Mouse (Mus musculus) urinary bladder, adult 18-20 months (tissue): ENCODE results near the gene Fosb.

ENCODE experiments used
- DNase-seq, 2 experiments: peaks; one replicate each; pipeline ENCODE4 v3.0.0; 2022; ENCODE audit warnings: low spot score in 2 of 2, mixed read lengths in 2 of 2

The Fosb gene

DNA sequence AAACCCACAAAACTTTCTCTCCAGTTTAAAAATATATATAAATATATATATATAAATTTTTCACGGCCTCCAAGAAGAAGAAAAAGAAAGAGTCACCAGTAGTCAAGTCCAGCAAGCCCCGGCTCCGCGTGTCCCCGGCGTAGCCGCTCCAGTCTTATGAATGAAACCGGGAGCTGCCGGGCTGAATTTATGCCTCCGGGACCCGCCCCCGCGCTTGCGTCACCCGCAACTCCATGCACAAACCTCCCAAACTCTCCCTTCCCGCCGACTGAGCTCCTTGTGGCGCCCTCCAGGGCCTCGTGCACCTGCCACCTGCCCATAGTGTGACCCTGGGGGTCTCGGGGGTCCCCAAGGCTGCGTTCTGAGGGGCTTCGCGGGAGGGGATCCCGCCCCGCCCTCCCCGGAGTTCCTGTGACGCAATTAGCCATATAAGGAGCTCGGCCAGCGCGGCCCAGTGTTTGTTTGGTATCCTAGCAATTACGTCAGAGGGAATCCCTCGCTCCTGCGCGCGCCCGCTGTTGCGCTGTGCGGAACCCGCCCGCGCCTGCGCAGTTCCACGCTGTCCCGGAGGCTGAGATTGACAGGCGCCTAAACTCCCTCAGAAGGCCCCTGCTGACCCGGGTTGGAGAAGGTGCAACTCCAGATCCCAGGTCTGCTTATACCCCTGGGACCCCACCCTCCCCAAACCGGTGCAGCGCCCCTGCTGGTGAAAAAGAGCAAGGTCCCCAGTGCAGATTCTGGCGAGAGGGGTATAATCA, at the start of gene Fosb:
Gene Fosb (minus strand): TSS at position 168 of the 758 bp plus-strand sequence.
- peak; percentile 85 to 89 for DNase-seq

DNA sequence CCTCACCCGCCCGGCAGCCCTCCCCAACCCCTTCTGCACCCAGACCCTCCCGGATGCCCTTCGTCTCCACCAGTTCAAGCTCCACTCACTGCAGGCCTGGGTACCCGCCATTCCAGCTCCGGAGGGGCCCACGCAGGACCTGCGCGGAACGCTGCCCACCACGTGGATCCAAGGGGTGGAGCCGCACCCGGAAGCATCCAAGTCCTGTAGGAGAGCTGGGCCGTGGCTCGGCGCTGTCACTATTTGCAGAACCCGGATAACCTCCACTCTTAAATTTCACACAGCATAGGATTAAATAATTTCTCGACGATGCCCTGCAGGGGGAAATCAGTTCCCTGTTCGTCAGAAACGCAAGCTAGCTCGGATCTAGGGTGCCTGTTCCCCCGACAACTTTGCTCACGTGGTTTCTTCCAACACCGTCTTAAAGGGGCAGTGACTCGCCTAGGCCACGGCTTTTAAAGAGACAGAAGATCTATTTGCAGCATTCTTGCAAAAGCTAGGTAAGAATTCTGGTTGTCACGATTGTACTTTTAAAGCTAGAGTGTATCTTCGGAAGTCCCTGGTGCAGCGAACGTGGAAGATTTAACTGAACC, 49.5 kb upstream of the Fosb start, which contains the start of the genes Cd3eap and Ppp1r13l:
Gene Cd3eap (minus strand): TSS at position 185 of the 593 bp plus-strand sequence.
Gene Ppp1r13l (plus strand): TSS at position 451 of the 593 bp plus-strand sequence.
- peak; percentile 79 to 83 for DNase-seq

DNA sequence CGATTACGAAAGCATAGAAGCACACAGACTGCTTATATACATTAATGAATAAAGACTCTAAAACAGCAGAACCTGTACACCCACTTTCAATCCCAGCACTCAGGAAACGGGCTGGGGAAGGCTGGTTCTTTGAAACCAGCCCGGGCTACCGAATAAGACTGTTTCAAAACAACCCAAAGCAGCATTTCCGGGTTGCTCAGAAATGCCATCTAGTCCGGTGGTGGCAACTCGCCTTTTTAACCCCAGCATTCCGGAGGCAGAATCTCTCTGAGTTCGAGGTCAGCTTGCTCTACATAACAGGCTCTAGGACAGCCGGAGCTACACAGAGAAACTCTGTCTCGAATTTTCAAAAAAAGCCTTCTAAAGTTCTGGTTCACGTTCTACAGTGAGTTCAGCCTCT, 48.8 kb upstream of the Fosb start:
- no peak for DNase-seq

DNA sequence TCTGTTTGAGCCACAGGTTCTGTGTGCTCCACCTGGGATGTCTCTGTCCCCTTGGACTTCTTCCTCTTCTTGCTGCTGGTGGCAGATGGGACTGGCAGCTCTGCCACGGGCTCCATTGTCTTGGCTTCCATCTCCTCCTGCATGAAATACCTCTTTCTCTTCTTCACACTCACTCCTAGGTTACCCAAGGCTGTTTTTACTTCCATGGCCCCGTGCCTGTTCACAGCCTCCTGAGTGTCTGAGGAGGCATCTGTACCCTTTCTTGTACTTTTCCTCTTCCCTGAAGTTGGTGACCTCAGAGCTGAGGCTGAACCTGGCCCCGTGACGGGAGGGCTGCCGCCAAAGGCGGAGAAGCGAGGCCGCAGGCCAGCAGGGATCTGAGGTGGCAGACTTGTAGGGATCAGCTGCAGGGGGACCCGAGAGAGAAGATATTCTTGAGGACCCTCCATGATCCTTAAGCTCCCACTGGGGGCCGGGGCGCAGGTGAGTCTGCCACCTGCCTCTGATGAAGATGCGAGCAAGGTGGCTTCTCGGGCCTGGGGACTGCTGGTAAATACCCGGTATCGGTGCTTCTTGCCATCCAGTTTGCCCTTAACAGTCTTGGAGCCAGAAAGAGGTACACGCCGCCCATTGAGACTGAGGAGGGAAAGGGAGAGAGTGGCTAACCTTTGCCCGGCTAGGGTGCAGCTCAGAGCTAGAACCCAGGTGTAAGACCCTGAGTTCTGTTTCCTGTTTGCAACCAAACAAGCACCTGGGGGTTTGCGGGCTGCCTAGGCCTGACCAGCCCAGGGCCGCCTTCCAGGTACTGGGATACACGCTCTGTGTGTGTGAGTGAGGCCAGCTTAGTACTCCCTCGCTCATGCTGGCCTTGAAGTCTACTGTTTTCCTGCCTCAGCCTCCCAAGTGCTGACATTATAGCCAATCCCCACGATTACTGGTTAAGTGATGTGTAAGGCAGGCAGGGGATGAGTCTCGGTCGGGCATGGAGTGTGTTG, 47.8 kb upstream of the Fosb start:
- no peak for DNase-seq

DNA sequence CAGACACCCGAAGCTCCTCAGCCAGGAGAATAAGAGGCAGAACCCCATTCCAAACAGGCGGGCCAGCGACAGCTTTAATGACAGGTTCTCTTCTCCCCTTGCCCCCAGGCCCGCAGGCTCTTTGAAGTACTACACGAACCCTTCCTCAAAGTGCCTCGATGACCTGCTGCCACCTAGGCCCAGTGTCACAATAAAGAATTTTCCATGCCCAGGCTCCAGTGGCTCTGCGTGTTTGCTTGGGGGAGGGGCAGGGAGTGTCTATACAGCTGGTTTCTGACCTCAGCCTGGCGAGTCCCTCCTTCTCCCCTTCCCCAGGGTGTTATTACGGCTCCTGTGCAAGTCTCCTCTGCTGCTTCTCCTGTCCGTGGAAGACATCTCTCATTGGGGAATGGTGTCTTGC, 46.5 kb upstream of the Fosb start:
- no peak for DNase-seq

DNA sequence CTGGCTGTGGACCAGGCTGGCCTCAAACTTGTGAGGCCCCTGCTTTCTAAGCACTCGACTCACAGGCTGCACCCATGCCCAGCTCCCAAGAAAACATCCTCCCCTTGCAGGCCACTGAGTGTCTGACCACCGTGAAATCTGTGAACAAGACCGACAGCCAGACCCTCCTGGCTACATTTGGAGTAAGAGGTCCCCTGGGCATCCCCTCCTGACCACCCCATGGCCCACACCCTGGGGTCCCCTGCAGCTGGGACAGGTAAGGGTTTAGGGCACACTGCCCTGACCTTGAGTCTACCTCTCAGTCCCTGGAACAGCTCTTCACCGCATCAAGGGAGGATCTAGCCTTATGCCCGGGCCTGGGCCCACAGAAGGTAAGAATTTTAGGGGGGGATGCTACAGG, 45.1 kb upstream of the Fosb start:
- DNase-seq = no peak

DNA sequence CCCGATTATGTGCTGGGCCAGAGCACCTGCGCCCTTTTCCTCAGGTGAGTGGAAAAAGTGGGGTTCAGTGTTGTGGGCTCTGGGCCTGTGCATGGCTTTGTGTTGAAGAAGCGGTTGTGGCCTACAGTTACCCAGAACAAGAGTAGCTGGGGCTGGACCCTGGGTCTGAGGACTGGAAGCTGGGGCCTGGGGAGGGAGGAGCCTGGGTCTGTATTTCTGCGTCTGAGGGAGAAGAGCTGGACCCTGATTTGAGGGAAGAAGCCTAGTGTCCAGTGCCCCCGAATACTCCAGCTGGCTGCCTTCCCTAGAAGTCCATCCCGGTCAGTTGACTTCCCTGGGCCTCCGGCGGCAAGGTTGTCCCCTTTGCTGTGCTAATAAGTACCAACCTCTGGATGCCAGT, 40.4 kb upstream of the Fosb start:
- DNase-seq = no peak

DNA sequence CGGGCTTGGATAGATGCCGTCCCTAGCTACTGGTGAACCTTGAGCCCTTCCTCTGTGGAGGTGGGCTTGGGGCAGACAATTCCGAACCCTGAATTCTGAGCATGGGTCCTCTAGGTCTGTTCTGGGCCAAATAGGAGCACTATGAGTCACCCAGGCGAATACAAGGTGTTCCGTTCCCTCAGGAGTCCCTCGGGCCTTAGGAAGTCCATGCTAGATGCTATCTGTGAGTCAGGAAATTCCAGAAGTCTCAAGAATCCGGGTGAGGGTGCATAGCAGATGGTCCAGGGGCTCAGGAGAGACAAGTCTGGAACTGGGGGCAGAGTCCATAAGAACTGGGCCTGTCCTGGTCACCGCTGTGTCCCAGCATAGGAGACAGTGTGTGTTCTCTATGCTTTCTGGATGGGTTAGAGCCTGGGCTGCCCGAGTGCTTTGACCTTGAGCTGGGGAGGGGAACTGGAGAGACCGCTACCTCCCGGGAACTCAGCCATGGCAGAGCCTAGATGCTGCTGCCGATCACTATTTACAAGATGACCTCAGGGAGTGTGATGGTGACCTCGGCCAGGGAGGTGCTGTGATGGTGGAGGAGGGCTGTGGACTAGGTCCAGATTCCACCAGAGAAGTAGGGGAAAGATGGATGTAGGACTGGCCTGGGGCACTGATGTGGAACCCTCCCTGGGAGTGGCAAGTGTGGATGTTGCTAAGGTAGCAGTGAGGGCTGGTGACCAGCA, 39.5 kb upstream of the Fosb start:
- DNase-seq = no peak

DNA sequence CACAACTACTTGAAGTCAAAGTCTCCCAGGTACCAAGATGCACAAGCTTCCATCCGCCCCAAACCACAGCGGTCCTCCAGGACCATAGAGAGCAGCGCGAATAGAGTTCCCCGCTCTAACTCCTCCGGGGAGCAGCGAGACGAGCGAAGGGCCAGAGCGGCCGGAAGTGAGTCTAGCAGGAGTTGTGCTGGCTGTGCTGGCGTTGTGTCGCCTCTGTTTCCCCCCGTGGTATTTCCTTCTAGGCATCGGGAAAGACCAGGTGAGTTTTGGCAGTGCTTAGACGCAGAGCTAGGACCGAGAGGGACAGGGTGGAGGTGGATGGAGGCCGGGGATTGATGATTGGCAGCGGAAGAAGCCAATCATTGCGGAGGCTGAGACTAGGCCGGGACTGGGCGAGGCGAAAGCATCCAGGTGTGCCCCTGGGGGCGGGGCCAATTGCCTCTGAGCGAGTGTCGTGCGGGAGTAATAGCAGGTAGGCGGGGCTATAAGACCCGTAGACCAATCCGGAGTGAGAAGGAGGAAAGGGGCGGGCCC, 35.2 kb upstream of the Fosb start:
- peak; percentile 93 to 95 for DNase-seq

DNA sequence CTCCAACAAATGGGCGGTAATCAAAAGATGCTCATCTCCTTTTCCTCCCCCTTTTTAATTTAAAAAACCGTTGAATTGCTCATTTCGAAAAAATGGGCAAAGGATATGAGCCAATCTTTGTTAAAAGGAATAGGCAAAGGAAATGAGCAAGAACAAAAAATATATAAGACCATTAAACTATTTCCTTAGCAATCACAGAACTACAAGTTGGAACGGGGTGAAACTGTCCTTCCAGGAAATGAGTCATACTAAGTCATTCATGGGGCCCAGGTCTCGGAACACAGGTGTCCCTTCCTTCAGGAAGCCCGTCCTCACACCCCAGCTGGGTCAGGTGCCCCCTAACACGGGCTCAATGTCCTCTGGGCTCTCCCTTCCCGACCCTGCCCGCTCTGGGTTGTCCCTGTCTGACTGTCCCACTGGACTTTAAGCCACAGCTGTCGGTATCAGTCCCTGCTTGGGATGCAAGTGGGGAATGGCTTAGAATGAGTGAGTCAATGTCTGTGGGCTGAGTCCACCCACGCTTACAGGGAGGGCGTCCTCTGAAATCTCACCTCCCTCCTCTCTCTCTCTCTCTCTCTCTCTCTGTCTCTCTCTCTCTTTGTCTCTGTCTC, 34.5 kb upstream of the Fosb start, which contains the start of gene Ercc1:
Gene Ercc1 (plus strand): TSS at position 542 of the 611 bp plus-strand sequence.
- DNase-seq = no peak

DNA sequence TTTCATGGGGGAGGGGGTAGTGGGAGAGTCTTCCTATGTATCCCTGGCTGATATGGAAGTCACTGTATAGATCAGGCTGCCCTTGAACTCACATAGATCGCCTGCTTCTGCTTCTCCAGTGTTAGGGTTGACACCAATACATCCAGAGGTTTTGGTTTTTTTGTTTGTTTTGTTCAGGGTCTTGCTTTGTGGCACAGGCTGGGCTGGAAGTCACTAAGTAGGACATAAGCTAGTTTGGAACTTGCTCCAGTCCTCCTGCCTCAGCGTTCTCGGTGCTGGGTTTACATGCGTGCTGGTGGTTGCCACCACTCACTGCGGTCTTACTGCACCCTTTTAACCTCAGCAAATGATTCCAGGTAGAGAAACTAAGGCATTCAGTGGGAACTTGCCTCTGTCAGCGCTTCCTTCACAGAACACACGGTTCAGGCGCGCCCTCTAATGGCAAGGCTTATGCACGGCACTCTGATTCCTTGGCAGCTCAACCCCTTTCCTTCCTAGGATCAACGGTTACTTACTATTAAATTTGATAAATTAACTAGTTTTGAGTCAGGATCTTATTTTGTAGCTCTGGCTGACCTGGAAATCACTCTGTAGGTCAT, 33.5 kb upstream of the Fosb start:
- DNase-seq = peak in 1 of 2 experiments; percentile 61

DNA sequence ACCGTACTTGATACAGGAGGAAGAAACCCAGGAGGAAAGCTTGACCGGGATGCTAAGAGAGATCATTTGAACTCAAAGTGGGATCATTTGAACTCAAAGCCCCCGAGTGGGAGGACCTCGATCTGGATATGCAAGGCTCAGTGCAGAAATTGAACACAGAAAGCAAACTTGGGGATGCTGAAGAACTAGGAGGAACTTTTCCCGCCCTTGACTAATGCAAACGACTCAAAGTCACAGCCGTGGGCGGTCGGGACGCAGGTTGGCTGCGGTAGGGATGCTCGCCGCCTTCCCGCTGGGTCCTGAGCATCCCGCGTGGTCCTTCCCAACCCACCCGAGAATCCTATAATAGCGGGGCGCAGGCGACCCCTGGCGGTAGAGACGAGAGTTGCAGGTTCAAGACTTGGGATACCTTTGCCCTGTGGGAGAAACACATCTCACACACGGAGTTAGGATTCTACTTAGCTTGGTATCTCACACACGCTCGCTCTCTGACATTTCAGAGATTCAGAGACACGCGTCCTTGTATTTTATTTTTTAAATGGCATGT, 32.7 kb upstream of the Fosb start:
- DNase-seq = peak; percentile 77 to 87

DNA sequence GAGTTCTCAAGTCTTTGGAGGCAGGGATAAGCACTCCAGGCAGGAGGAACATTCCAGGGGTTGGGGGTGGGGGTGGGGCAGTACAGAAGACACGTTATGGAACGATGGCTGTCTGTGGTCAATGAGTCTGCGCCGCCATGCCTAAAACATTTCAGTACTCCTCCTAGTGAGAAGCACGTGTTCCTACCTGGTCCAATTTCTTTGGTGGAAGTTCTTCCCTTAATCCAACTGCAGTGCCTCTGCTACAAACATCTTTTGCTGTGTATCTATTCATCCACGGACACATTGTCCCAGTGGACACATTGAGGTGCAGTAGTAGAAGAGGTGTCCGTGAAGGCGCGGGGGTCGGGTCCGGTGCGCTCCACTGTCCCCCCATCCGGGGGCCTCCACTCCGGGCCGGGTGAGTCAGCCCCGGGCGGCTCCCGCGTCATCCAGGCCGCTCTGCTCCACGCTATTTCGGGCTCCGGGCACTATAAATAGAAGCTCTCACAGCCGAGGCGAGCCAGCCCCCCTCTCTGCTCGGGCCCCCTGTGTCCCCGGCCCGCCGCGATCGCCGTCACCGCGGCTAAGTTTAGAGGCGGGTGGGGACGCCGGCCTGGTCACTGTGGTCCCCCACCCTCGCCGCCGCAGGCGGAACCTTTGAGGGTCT, 32.0 kb upstream of the Fosb start:
- no peak for DNase-seq

DNA sequence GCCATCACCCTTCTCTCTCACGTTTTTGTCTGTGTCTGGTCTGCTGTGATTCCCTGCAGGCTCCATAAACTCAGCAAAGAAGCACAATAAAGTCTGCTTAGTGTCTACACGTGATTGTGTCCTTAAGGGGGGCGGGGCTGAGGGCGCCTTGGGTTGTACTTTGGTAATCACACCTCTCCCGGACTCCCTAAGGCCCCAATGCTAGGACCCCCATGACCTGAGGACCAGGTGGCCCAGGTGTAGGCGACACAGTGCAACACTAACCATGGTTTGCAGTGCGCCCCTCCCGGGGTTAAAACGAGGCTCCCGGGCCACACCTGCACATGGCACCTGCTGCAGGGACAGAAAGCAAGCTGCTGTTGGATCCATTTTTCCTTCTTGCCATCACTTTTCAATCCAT, 31.4 kb upstream of the Fosb start:
- no peak for DNase-seq

DNA sequence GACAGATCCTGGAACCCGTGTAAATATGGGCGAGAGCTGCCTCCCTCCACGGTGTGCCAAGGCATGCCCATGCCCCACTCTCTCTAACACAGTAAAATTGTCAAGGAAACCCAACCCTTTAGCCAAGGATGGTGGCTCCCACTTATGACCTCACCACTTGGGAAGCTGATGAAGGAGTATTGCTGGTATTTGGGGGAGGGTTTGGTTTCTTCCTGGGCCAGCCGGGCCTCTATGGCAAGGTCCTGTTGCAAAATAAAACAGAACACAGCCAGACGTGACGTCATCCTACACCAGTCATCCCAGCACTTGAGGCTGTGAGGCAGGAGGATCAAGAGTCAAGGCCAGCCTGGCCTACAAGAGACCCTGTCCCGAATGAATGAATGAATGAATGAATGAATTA, 28.7 kb upstream of the Fosb start:
- DNase-seq = no peak

DNA sequence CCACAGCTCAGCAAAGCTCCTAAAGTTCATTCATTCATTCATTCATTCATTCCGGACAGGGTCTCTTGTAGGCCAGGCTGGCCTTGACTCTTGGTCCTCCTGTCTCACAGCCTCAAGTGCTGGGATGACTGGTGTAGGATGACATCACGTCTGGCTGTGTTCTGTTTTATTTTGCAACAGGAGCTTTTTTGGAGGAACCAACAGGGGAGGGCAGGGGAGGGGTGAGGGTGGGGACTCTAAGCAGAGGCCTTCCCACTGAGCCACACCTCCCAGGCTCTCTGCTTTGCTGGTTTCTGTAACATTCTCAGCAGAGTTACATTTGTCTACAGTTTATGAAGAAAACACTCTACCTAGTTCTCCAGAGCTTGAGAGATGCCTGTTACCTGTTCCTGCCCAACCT, 28.2 kb upstream of the Fosb start:
- DNase-seq = no peak

DNA sequence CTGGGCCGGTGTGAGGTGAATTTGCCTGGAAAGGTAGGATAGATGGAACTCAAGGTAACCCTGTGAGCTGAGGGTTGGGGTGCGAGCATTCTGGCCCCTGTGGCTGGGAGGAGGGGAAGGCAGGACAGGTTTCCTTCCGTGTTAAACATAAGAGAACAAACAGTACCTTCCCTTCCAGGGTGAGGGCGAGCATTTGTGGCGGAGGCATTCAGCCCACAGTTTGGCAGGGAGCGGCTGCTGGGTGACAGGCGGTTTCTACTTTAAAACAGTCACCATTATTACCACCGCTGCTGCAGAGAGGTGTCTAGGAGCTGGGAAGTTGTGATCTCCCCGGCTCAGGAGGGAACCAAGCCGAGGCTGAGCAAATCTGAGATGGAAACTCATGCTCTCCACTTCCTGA, 27.3 kb upstream of the Fosb start:
- no peak for DNase-seq

DNA sequence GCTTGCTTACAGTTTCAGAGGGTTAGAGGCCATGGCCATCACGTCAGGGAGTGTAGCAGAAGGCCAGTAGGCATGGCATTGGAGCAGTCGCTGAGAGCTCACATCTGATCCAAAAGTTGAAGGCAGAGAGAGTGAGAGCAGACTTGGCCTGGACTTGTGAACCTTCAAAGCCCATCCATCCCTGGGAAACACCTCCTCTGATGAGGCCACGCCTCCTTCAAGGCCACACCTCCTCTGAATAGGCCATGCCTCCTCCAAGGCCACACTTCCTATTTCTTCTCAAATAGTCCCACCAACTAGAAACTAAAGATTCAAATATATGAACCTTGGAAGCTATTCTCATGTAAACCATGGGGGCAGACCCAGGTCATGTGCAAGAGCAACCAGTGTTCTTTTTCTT, 25.7 kb upstream of the Fosb start:
- DNase-seq = no peak

DNA sequence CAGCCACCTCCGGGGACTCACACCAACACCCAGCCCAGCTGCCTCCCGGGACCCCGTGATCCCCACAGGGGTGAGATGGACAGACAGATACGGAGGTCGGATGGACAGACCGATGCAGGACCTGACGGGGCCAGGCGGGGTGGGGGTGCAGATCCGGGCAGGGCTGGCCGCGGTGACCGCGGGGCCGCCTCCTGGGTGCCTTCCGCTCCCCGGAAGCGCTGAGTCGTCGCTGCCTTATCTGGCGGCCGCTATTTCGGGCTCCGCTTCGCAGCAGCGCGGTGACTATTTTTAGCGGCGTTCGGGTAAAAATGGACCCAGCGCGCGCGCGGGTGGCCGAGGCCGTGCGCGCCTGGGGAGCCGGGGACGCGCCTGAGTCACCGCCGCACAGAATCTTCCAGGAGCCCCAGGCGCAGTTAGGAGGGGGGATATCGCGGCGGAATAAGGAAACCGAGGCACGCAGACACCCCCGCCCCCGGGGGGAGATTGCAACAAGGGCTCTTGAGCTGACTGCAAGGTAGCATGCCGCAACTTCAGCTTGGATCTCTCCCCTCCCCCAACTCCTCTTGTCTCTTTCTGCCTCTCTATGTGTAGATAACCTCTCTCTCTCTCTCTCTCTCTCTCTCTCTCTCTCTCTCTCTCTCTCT, 23.0 kb upstream of the Fosb start:
- DNase-seq = peak; percentile 61 to 62
